Mouse (Mus musculus) forebrain, embryonic 11.5 days (tissue): ENCODE data around the gene Foxred1. TPM values are rescaled to one million over a fixed set of nuclear protein-coding genes. Genes with fewer than 3 reads are reported as not detected.

Experiments used
- ATAC-seq: fragments of 200-750 bp; cut with Nextera tagmentation; replicated peaks from 2 replicates; pipeline ENCODE4 v1.8.0; 2017; ENCODE audit warnings: moderate TSS enrichment; ENCODE audit not compliant: low FRiP score
- DNase-seq: peaks from one replicate; pipeline ENCODE4 v3.0.0-alpha.2; 2017; ENCODE audit warnings: low spot score
- H3K27ac ChIP-seq: fragments of 300-500 bp; sonication (generic); 2 replicates; pipeline ENCODE4 v1.5.1; 2014; ENCODE audit warnings: low read depth, low read length
- H3K27me3 ChIP-seq: fragments of 300-500 bp; sonication (generic); 2 replicates; pipeline ENCODE4 v1.6.1; 2014; ENCODE audit warnings: mild to moderate bottlenecking, low read length, mixed read lengths; ENCODE audit not compliant: control insufficient read depth, insufficient read depth
- H3K36me3 ChIP-seq: fragments of 300-500 bp; sonication (generic); 2 replicates; pipeline ENCODE4 v1.6.1; 2014; ENCODE audit warnings: mild to moderate bottlenecking, low read length, moderate library complexity, mixed read lengths; ENCODE audit not compliant: control insufficient read depth, insufficient read depth
- H3K4me1 ChIP-seq: fragments of 300-500 bp; sonication (generic); replicated peaks from 2 replicates; pipeline ENCODE4 v1.6.1; 2014; ENCODE audit warnings: low read length, mixed read lengths; ENCODE audit not compliant: control insufficient read depth, insufficient read depth
- H3K4me2 ChIP-seq: fragments of 300-500 bp; sonication (generic); 2 replicates; pipeline ENCODE4 v1.6.1; 2014; ENCODE audit warnings: low read depth, mild to moderate bottlenecking, low read length, moderate library complexity, mixed read lengths; ENCODE audit not compliant: severe bottlenecking
- H3K4me3 ChIP-seq: fragments of 300-500 bp; sonication (generic); 2 replicates; pipeline ENCODE4 v1.5.1; 2014; ENCODE audit warnings: low read depth, low read length
- H3K9ac ChIP-seq: fragments of 300-500 bp; sonication (generic); 2 replicates; pipeline ENCODE4 v1.6.1; 2014; ENCODE audit warnings: low read length
- H3K9me3 ChIP-seq: fragments of 300-500 bp; sonication (generic); 2 replicates; pipeline ENCODE4 v1.6.1; 2016; ENCODE audit warnings: low read length, mixed read lengths; ENCODE audit not compliant: control insufficient read depth
- WGBS: fragments of 180-500 bp; shearing (Covaris S2); extraction: QIAGEN DNeasy Blood & Tissue Kit; methylation state at CpG from one replicate; pipeline ENCODE4 v1.1.7; 2014; 5-methylcytosine and 5-hydroxymethylcytosine counted together
- polyA plus RNA-seq: library from polyadenylated mRNA; unstranded; fragments of >200 nt; fragmentation: Nextera tagmentation; extraction: Ambion mirVana; gene quantifications from 2 replicates; pipeline ENCODE4 v1.2.1, GENCODE M21; 2014

Gene Foxred1
- polyA plus RNA-seq, 1 experiment from 2014 or later: 49.2 TPM

- no peak overlapping the region for H3K4me2 ChIP-seq
- no peak overlapping the region for H3K9ac ChIP-seq
- 85% methylated on average over 5 of the region's 5 CpGs for WGBS
- H3K27ac ChIP-seq: no peak overlapping the region
- H3K36me3 ChIP-seq: no peaks in the 10 kb centered on the region; the same call in 1 of the 2 replicates
- no peaks in the 10 kb centered on the region for H3K27me3 ChIP-seq
- peaks cover 10% of the 10 kb centered on the region; the same call in 1 of the 2 replicates for H3K4me1 ChIP-seq
- ATAC-seq: no peak
- no peaks in the 10 kb centered on the region for H3K9me3 ChIP-seq
- DNase-seq: no peak
- no peak overlapping the region for H3K4me3 ChIP-seq
These were observed 46.5 kb downstream of the Foxred1 start for GRCm38 (mm10) chr9:35164142-35164874.

GRCm38 (mm10) chr9:35163011-35163690 is 47.7 kb downstream of the Foxred1 start:
- 93% methylated on average over 11 of the region's 11 CpGs for WGBS
- ATAC-seq: no peak

GRCm38 (mm10) chr9:35161721-35162120 is 49.1 kb downstream of the Foxred1 start:
- Histone ChIP-seq H3K4me2 (no peak overlapping the region), H3K4me1 (no peaks in the 10 kb centered on the region; the same call in 1 of the 2 replicates), H3K27ac (no peak overlapping the region), H3K4me3 (no peak overlapping the region), H3K9ac (no peak overlapping the region), H3K36me3 (no peaks in the 10 kb centered on the region; the same call in 1 of the 2 replicates), H3K27me3 (no peaks in the 10 kb centered on the region), H3K9me3 (no peaks in the 10 kb centered on the region)
- DNase-seq (no peak), ATAC-seq (no peak)
- 88% methylated on average over 7 of the region's 7 CpGs for WGBS

More at GRCm38 (mm10) chr9:35163011-35163690, 47.7 kb downstream of the Foxred1 start:
- no peaks in the 10 kb centered on the region for H3K27me3 ChIP-seq
- no peaks in the 10 kb centered on the region; the same call in 1 of the 2 replicates for H3K36me3 ChIP-seq
- no peak overlapping the region for H3K4me3 ChIP-seq
- no peak overlapping the region for H3K4me2 ChIP-seq
- peaks cover 10% of the 10 kb centered on the region; the same call in 1 of the 2 replicates for H3K4me1 ChIP-seq
- H3K9me3 ChIP-seq: no peaks in the 10 kb centered on the region
- H3K9ac ChIP-seq: no peak overlapping the region
- DNase-seq: no peak
- no peak overlapping the region for H3K27ac ChIP-seq

- Histone ChIP-seq H3K4me3 (no peak overlapping the region), H3K27ac (no peak overlapping the region), H3K36me3 (no peaks in the 10 kb centered on the region; the same call in 1 of the 2 replicates), H3K9ac (no peak overlapping the region), H3K4me1 (no peaks in the 10 kb centered on the region), H3K9me3 (no peaks in the 10 kb centered on the region), H3K4me2 (no peak overlapping the region), H3K27me3 (no peaks in the 10 kb centered on the region)
- ATAC-seq (no peak), DNase-seq (no peak)
- WGBS: 66% methylated on average over 2 of the region's 2 CpGs
These were observed 50.2 kb downstream of the Foxred1 start for GRCm38 (mm10) chr9:35160662-35161061.

- Histone ChIP-seq H3K36me3 (no peaks in the 10 kb centered on the region; the same call in 1 of the 2 replicates), H3K9me3 (no peaks in the 10 kb centered on the region), H3K27me3 (no peaks in the 10 kb centered on the region), H3K4me3 (no peak overlapping the region), H3K27ac (no peak overlapping the region), H3K4me1 (no peaks in the 10 kb centered on the region), H3K4me2 (no peak overlapping the region), H3K9ac (no peak overlapping the region)
- WGBS: 90% methylated on average over 3 of the region's 3 CpGs
- DNase-seq: no peak
- no peak for ATAC-seq
These were observed 52.4 kb downstream of the Foxred1 start for GRCm38 (mm10) chr9:35158477-35158876.

GRCm38 (mm10) chr9:35156862-35157261 is 54.0 kb downstream of the Foxred1 start:
- Histone ChIP-seq H3K9me3 (no peaks in the 10 kb centered on the region), H3K27ac (no peak overlapping the region), H3K4me2 (no peak overlapping the region), H3K36me3 (no peaks in the 10 kb centered on the region), H3K4me3 (no peak overlapping the region), H3K27me3 (no peaks in the 10 kb centered on the region), H3K4me1 (no peaks in the 10 kb centered on the region), H3K9ac (no peak overlapping the region)
- 94% methylated on average over 4 of the region's 4 CpGs for WGBS
- DNase-seq (no peak), ATAC-seq (no peak)

GRCm38 (mm10) chr9:35156002-35156710 is 54.7 kb downstream of the Foxred1 start:
- H3K9me3 ChIP-seq: no peaks in the 10 kb centered on the region
- ATAC-seq: no peak
- H3K4me2 ChIP-seq: no peak overlapping the region
- no peak overlapping the region for H3K4me3 ChIP-seq
- H3K9ac ChIP-seq: no peak overlapping the region
- 92% methylated on average over 5 of the region's 5 CpGs for WGBS
- no peaks in the 10 kb centered on the region for H3K27me3 ChIP-seq
- no peaks in the 10 kb centered on the region for H3K4me1 ChIP-seq
- H3K36me3 ChIP-seq: no peaks in the 10 kb centered on the region
- DNase-seq: no peak
- H3K27ac ChIP-seq: no peak overlapping the region
